Mouse (Mus musculus) ES-E14 (cell line): ENCODE results near the gene Il34.

Source experiments
- MAFK ChIP-seq: IDR thresholded peaks from 2 replicates; pipeline ENCODE4 v1.6.1; 2014; ENCODE audit warnings: mild to moderate bottlenecking, low read depth, low read length, inconsistent platforms; ENCODE audit not compliant: insufficient read depth
- ZC3H11A ChIP-seq: IDR thresholded peaks from 2 replicates; pipeline ENCODE4 v1.6.1; 2012; ENCODE audit warnings: low read depth, mild to moderate bottlenecking, inconsistent platforms, low read length, borderline replicate concordance

DNA sequence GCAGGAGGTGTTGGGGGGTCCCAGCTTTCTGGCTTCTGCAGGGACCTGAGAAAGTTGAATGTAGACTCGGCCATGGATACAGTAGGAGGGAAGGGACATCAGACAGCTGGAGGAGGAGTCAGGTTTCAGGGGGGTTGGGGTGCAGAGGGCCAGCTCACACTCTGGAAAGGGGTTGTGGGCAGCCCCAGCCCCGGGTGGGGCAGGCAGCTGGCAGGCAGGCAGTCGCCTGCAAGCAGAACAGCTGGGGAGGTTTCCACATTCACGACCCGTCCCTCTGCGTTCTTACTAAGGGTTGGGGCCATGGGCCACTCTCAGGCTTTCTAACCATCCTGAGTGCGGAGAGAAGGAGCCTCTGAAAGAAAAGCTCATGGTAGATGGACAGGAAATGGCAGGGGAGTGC, 88.6 kb downstream of the Il34 start:
- no peak for TF ChIP-seq MAFK
- TF ChIP-seq ZC3H11A = no peak
